Mouse (Mus musculus): ENCODE measurements around the gene Caap1.

Gene Caap1

DNA sequence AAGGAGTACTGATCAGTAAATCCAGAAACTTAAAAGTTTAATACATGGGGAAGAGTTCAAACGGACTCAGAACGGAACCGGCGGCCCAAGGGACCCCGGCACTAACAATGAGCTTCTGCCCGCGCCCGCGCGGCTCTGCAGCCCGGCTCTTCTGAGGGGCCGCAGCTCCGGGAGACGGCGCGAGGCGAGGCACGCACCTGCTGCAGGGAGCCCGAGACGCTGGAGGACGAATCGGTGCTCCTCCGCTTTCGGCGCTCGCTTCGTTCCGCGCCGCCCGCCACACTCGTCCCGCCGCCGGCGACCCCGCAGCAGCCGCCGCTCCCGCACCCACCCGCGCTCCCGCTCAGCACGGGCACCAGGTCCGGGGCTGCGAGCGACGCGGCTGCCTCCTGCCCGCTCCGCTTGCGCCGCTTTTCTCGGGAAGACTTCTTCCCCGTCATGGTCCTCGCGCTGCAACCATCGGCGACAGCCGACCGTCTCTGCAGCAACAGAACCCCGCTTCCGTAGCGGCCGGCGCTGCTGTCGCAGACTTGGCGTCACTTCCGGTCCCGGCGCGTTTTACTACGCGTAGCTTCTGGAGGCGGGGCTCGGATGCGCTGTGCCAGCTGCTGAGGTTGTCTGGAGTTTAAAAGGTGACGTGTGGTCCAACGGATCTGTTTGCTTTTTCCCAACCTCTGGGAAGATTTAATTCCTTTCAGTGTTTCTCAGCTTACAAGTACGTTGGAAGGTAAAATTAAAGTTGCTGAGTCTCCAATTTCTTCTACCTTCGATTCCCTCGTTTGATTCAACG is at the start of gene Caap1, which contains the start of gene Gm10306:
Gene Caap1 (minus strand): TSS at position 532 of the 790 bp plus-strand sequence.
Gene Gm10306 (plus strand): TSS at position 282 of the 790 bp plus-strand sequence.
- DNase-seq, result peak; percentile 82 to 83

DNA sequence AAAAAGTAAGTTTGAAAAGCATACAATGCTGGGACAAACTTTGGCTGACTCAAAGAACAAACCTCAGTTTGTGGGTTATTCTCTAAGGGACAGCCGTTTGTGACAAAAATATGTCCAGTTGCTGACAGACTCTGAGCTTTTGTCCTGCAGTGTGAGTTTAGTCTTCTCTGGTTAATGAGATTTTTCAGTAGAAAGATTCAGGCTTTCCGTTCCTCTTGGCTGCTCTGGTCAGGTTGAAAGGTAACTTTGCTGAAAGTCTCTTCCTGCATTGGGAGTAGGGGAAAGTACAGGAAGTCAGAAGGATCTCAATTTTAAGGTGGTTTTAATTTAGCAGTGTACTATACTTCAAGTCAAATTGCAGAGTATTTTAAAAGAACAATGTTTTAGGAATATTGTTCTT is 49.0 kb upstream of the Caap1 start:
- no peak for DNase-seq

DNA sequence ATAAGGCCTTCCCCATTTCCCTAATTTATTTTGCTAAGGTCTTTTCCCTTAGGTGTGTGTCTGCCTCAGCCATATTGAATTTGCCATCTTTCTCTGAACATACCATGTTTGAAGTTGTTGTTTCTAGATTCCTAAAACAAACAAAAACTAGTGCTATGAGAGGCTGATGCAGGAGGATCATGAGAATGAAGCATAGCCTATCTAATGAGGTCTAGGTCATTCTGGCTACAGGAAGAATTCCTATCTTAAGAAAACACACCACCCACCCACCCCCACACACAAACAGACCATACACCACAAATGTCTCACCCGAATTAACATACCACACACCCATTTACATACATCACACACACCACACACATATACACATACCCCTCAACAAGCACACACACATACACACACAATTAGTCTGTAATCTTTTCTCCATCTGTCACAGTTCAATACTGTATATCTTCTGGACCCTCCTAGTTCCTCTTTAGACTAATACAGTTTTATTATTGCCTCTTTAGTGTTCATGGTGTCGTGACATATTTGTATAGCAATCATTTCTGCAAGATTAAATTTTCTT is 47.9 kb upstream of the Caap1 start:
- no peak for DNase-seq

DNA sequence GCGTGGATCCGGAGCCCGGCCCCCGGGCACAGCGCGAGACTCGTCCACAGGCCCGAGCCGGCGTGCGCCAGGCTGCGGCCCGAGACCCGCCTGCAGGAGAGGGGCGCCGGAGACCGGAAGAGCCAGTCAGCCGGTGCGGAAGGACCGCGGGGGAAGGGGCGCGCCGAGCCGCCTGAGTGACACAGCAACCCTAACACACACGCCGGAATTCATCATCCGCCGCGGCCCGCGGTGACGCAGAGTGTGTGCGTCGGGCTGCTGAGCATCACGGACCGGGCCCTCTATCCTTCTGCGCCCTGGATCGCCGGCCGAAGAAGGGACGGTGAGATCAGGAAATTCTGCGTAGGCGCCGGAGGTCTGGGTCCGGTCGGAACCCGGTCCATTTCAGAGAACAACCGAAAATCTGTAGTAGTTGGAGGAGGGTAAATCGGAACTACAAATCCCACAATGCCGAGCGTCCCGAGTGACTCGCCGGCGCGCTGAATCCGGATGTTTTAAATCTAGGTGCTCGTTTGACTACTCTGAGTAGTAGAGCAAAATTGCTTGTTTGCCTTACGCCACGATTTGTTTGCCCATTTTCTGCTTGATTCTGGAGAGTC is 46.5 kb upstream of the Caap1 start, which contains the start of gene Plaa:
Gene Plaa (minus strand): TSS at position 214 of the 599 bp plus-strand sequence.
- peak; percentile 82 for DNase-seq

DNA sequence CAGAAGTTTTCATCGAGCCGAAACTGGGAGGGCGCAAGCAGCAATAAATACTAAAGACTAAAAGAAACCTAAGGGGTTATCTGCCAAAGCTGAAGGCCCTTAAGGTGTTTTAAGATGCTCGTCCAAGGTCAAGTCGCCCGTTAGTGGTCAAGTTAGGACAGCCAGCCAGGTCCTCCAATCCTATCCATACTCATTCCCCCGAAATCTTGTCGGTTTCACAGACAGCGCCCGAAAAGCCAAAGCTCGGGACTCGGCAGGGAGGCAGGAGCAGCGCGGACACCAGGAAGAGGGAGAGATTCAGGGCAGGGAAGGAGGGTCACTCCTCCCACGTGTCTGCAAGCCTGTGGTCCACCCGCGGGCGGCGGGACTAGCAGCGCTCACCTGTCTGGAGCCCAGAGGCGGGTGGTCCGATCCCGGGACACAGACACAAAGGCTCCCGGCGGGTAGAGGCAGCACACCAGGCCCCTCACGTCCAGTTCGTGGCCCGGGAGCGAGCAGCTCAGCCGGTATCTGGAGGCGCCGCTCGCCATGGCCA is 46.0 kb upstream of the Caap1 start:
- no peak for DNase-seq

DNA sequence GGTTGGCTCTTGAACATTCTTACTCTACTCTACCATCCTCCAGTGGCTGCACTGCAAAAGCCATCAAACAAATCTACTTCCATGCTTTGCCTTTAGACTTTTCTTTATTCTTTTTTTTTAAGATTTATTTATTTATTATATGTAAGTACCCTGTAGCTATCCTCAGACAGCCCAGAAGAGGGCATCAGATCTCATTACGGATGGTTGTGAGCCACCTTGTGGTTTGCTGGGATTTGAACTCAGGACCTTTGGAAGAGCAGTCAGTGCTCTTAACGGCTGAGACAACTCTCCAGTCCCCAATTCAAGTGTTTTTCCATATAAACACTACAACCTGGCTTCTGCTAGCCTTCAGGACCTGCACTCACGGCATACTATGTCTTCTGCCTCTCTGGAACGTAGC is 44.8 kb upstream of the Caap1 start:
- DNase-seq, result no peak

DNA sequence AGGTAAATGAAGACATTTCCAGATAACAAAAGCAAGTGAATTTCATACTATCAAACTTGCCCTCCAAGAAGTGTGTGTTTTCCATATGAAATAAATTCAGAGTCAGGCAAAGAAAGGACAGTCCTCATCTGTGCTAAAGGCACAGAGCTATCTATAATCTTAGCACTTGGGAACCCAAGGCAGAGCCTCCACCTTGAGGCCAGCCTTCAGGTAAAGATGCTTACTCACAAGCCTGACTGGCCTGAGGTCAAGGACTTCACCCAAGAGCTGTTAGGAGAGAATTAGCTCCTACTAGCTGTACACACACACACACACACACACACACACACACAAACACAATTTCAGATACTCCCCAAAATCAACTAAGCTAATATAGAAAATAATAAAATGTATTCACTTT is 36.1 kb upstream of the Caap1 start:
- no peak for DNase-seq

DNA sequence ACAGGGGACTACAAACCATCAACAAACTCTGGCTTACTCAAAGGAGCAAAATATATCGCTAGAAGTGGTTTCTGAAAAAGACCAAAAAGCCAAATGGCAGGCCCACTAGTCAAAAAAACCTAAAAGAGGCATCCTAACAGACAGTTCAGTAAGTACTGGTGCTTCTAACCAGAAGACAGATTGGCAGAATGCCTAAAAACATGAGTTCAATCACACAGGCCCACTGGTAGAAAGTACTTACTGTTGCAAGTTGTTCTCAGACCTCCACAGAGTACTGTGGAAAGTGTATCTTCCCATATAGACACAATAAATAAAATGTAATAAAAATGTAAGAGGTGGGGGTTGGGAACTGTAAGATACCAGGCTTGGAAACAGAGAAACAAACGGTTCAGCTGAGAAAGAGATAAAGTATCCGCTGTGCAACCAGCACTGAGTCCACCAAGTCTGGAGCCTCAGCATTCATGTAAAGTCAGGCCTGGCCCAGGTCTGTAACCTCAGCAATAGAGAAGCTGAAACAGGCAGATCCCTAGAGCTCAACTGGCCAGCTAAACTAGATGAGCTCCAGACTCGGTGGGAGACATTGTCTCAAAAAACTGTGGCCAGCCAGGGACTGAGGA is 35.3 kb upstream of the Caap1 start:
- no peak for DNase-seq

DNA sequence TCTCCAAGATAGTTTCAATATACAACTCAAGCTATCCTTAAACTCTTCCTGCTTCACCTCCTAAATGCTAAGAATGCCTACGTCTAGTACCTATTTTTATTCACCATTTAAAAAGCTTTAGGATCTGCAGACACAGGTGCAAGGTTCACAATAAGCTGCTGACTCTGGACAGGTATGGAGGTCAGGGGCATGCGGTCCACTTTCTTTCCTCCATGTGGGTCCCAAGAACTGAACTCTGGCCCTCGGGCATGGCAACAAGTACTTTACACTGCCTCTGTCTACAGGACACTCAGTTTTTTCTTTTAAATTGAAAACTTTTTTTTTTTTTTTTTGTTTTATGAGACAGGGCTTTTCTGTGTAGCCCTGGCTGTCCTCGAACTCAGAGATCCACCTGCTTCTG is 16.1 kb upstream of the Caap1 start:
- DNase-seq, result no peak

DNA sequence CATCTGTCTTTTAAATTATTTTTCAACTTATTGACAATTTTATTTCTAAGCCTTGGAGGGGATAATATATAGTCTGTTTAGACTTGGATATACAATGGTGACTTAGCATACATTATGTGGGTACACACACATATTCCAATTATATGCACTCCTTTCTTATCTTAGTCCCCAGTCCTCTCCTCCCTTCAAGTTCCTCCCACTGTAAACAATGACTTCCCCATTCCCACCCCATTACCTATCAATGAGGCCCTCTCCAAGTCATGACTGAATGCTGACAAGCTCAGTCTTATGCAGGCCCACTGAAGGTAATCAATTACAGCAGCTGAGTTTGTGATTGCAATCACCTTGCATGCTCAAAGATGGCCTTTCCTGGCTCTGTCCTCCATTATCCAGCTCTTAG is 7.7 kb upstream of the Caap1 start:
- DNase-seq, result no peak

DNA sequence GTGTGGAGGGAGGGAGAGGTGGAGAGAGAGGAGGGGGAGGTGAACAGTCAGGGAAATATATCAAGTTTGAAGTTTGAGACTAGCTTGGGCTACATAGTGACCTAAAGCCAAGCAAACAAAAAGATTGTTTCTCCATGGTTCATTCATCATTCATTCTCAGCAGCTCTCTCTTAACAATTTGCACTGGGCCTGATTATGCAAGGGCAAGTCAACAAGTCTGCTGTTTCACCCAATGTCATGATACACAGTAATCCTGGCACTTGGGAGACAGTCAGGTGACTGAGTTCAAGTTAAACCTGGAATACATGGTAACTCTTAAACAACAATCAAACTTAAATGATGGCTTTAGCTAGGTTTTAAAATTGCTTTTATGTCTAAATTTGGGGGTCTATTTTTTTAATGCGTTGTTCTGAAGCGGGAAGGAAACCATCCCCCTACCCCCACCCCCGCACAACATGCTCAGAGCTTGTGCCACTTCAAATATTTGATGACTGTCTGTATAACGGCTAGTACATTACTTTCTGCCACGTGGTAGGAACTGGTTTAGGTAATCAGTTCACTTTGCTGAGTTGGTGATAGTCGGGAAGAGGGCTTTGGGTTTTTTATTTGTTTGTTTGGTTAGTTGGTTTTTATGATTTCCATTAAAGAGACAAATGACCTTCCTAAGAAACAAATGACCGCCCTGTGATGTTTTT is 5.5 kb upstream of the Caap1 start:
- DNase-seq, result no peak

DNA sequence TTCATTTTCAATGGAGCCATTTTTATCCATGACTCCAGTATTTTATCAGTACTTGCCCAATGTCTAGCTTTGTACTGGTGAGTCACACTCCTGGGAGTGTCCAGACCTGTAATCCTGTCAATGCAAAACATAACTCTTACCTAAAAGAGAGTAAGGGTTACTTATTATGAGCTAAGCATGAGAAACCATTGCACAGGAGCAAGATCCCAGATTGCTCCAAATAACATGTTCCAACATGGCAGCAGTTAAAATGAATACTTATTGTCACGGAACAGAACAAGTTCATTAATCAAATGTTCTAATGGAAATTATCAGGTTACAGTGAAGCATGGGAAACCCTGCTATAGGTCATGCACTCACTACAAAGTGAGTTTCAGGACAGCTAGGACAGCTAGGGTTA is 3.7 kb upstream of the Caap1 start:
- DNase-seq, result no peak

DNA sequence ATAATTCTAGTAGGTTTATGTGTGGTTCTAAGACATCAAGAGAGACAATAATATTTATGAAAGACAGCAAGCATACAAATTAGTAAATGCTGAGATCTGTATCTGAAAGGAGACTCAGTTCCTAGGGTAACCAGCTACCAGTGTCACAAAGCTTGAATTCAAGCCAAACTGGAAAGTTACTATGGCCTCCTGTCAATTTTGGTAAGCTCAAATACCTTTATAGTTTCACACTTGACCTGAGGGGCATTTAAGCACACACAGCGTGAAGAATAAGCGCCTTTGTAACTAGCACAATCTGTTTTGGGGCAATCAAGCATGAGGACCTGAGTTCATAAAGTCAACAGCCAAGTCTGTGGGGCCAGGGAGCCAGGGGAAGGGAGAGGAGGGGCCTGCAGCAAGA is 2.7 kb upstream of the Caap1 start:
- no peak for DNase-seq

DNA sequence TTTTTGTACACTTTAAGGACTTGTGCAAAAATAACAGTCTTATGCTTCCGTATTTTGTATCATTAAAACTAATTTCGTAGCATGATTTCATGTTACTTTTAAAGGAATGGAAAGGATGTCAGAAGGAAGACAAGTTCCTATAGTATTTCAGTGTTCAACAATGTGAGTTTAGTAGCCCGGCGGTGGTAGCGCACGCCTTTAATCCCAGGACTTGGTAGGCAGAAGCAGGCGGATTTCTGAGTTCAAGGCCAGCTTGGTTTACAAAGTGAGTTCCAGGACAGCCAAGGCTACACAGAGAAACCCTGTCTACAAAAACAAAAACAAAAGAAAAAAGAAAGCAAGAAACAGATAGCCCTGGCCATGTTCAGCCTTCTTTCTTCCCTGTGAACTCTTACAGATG is 549 bp upstream of the Caap1 start:
- no peak for DNase-seq

DNA sequence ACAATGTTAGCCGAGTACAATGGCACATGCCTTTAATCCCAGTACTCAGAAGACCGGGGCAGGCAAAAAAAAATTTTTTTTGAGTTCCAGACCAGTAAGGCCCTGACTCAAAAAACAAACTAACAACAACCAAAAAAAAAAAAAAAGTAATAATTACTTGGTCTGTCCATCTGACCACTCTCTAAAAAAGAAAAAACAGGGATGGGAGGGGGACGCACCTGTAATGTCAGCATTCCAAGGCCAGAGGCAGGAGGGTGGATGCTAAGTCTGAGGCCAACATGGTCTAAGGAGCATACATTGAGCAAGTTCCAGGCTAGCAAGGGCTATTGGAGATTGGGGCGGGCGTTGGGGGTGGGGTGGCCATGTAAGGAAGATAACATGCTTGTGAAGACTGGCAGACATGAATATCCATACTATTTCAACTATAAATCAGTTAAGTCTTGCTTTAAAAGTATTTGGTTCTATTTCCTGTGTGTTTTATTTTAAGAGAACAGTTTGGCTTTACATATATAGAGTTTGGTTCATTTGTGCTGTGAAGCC is 1.6 kb downstream of the Caap1 start:
- no peak for DNase-seq

DNA sequence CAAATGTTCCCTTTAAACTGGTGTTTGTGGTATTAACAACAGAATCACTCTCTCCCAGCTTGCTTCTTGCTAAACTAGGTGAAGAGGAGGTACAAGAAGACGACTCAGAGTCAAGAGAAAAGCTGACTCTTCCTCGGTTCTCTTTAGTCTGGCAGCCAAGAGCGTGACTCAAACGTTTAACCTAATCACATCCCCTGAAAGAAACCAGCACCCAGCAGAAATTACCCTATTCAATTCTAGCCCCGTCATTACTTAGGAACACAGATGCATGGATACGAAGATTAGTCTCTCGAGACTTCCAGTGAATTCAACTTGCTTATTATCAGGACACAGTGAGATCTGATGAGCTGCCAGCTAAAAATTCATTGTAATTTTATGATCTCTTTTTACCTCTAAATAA is 12.3 kb downstream of the Caap1 start:
- DNase-seq, result no peak

DNA sequence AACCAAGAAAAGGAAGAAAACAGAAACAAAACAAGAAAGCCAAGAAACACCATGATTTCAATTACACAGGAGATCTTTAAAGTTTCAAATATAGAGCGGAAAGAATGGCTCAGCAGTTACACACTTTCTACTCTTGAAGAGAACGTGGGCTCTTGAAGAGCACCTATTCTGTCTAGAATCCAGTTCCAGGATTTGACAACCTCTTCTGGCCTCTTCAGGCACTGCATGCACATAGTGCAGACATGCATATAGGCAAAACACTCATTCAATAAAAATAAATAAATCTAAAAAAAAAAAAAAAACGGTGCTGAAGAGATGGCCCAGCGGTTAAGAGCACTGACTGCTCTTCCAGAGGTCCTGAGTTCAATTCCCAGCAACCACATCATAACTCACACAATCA is 13.6 kb downstream of the Caap1 start:
- DNase-seq, result no peak

DNA sequence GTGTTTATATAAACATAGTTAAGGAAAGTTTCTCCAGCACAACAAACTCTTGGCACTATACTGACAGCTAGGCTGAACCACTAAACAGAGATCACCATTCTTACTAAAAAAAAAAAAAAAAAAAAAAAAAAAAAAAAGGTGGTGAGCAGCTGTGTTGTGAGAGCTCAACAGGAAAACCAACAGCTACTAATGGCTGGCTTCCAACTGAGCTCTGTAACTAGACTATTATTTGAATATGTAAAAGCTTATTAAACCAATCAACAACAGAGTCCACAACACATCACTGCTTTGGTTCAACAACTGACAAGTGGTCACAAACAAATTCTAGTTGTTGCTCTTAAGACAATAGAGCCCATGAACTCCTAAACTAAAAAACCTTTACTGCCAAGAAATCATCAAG is 23.4 kb downstream of the Caap1 start:
- no peak for DNase-seq

DNA sequence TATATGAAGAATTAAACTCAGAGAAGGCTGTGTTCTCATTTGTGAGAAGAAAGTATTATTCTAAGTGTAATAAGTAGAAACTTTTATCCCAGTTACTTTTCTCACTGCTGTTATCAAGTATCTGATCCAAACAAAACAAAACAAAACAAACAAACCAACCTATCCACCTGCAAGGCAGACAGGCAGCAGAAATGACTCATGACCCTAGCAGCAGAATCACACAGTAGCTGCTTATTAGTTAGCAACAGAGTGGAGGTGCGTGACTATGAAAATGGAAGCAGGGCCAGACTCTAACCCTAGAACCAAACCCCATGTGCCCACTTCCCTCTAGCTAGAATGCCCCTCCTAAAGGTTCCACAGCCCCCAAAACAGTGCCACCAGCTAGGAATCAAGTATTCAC is 27.1 kb downstream of the Caap1 start:
- no peak for DNase-seq

DNA sequence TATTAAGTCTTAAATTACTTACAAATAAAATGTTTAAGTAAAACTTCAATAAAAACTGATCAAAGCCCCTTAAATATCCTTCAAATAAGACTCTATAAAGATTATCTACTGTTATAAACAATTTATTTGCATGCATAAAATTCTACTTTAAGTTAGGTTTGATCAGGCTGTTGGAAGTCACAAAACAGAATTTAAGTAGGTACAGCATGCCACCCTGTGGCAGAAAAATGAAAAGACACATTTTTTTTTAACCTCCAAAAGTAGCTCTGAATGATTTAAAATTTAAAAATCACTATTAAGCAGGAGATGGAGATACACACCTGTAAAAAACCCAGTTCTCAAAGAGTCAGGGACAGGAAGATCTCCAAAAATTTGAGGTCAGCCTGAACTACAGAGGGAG is 33.3 kb downstream of the Caap1 start:
- no peak for DNase-seq

DNA sequence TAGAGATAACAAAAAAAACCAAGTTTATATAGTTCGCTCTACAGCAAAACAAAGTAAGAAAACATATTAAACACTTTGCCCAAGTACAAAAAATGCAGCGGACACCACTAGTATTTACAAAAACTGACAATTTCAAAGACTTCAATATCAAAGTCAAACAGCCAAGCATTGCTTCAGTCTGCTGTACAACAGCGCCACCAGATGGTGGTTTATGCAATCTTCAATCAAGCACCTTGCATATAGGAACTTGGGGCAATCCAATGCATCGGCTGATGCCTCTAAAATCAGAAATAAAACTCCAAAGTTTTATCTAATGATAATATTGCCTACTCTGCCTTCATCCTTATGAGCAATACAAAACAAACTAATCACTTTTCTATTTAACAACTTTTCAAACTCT is 39.0 kb downstream of the Caap1 start:
- no peak for DNase-seq

DNA sequence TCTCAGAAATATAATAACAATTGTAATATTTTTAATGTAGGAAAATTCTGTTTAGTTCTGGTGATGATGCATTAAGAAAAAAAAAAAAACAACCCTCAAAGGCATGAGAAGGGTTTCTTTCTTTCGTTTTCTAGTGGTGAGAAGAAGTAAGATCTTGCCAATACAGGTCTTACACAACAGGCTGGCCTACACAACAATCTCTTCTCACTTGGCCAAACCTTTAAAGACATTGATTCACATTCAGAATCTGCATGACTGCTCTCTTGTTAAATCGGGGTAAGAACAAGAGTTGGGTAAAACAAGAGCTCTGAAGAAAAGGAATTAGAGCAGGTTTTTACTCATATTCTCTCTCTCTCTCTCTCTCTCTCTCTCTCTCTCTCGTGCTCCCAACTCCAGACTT is 41.2 kb downstream of the Caap1 start:
- DNase-seq, result no peak
